Mouse (Mus musculus) right cerebral cortex, adult 2 months (tissue): Measurements from ENCODE around the gene Ippk.

ENCODE experiments used
- DNase-seq, 2 experiments: peaks; one replicate each; pipeline ENCODE4 v3.0.0; 2021 to 2022; ENCODE audit warnings: low spot score in 2 of 2

Ippk gene

DNA sequence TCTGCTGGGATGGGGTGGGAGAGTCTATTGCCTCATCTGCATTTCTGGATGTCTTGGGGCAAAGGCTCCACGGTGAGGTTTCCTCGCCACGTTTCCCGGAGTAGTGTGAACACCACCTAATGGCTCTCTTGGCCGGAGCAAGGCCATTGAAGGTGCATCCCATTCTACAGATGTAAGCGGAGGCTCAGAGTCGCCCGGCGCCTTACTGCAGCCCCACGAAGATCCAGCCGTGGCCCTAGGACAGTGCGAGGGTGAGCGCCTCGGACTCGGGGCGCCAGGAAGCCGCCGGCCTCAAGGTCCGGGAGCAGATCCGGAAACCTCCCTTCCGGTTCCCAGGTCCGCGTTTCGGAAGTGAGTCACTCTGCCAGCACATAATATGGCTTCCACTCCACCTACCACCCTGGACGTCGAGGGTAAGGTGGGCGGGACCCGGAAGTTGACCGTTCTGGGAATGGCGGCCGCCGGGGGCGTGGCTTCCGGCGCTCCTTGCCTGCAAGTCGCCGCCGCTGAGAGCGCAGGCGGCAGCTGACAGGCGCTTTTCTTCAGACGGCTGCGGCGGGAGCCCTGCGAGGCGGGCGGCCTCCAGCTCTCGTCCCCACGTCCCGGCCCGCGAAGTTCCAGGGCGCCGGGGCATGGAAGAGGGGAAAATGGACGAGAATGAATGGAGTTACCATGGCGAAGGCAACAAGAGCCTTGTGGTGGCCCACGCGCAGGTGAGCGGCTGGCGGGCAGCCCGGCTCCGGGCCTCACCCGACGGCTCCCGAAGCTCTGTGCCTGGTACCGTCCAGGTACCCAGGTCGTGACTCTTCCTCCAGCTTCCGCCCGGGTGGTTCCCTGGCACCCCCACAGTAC lies at the start of gene Ippk:
TSS of gene Ippk (plus strand) at position 496 of the 852 bp plus-strand sequence.
- DNase-seq, result peak; percentile 98

DNA sequence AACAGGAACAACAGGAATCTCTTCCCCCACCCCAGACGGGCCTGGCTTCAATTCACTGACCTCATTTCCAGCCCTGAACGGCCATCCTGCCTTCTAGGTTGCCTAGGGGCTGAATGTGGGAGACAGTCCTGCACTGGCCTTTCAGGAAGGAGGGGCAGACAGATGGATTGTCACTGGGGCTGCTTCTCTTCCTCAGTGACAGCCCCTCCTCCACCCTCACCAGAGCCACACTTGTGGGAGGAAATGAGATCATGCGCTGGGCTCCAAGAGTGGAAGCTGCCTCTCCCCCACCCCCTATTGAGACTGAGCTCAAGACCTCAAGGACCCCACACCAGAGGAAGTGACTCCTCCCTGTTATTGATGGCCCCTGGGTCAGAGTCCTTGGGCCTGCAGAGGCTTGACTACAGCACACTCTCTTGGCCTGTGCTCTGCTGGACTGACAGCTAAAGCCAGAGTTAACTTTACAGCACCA lies 49.6 kb upstream of the Ippk start:
- peak; percentile 68 to 71 for DNase-seq

DNA sequence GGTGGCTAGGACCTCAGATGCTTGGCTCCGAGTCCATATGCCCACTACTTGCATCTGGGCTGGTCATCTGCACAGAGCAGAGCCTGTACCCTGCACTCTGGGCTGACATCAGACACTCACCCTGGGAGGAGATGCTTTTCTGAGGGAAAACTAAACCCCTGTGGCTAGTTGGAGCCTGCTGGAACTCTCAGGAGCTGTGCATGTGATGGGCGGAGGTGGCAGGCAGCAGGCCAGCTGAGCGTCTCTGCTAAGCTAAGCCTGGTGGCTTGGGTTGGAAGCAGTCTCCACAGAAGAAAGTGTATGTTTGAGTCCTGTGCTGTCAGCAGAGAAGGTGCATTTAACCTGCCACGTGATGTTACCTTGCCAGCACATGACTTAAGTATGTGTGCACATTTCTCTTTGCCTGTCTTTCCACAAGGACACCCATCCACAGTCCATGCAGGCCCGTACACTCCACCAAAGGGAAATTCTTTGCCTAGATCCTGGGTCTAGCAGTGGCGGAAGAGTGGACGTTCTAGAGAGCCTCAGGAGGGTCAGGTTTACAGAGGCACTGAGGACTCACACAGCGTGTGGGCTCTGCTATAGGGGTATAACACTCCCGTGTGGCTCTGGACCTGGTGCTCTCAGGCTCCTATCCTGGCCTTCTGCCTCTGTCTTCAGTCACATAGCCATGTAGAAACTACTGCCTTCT lies 48.5 kb upstream of the Ippk start:
- DNase-seq, result peak; percentile 57 to 72

DNA sequence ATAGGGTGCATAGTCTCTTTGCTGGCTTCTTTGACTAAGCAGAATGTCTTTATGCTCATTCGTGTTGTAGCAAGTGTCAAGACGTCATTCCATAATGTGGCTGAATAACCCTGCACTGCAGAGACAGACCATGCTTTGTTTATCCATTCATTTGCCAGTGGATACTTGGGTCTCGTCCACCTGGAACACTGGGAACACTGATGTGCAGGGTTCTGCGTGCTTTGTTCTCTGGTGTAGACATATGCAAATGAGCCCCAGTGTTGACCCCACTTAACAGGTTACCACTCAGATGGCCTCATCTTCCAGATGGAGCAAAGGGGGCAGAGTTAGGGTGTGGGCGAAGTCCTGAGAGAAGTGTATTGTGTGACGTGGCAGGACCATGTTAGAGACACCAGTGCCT lies 46.7 kb upstream of the Ippk start:
- DNase-seq, result no peak

DNA sequence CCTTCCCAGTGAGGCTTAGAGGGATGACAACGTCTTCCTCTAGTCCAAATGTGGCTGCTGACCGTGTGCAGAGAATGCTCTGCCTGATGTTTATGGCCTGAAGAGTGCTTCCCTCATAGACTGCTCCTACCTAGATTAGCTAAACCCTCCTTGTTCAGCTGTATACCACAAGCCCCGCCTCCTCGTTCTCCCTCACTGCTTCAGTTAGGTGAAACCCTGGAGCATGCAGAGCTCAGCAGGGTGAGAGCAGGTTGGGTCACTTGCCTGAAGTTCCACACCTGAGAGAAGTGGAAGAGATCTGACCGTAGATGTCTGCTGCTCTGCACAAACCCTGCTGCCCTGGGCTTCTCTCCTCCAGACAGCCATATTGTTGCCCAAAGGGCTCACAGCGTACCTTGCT lies 46.3 kb upstream of the Ippk start:
- DNase-seq, result no peak

DNA sequence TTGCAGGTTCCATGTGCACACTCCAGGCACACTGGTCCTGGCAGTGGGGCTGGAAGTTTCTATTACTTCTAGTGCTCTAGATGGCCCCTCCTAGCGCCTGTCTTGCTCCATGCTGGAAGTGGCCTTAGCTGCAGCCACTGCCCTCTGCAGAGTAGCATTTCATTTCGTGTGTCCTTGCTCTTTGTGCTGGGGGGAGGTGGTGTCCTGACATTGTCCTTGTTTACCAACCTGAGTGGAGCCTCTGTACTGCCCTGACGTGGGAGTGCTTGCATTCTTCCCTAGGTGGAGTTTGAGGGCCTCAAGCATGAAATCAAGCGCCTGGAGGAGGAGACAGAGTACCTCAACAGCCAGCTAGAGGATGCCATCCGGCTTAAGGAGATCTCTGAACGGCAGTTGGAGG lies 43.4 kb upstream of the Ippk start:
- no peak for DNase-seq

DNA sequence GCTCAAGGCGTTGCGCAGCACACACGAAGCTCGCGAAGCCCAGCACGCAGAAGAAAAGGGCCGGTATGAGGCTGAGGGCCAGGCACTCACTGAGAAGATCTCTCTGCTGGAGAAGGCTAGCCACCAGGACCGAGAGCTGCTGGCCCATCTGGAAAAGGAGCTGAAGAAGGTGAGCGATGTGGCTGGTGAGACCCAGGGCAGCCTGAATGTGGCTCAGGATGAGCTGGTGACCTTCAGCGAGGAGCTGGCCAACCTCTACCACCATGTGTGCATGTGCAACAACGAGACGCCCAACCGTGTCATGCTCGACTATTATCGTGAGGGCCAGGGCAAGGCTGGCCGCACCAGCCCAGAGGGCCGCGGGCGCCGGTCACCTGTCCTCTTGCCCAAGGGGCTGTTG lies 41.7 kb upstream of the Ippk start:
- no peak for DNase-seq

DNA sequence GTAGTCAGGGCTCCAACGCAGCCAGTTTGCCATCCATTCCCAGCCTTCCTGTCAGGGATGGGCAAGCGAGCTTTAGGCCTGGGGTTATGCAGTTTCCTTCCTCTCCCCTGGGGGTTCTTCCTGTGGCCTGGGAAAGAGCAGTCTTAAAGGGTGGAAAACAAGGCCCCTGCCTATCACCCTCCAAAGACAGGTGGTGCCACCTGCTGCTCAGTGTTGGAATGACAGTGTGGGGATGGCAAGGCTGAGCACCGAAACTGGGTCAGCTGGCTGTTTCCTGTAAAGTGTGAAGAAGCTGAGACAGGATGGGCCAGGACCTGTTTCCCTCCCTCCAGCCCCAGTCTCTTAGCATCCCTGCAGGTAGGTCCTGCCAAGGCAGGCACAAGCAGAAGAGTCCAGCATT lies 39.8 kb upstream of the Ippk start:
- peak; percentile 84 to 93 for DNase-seq

DNA sequence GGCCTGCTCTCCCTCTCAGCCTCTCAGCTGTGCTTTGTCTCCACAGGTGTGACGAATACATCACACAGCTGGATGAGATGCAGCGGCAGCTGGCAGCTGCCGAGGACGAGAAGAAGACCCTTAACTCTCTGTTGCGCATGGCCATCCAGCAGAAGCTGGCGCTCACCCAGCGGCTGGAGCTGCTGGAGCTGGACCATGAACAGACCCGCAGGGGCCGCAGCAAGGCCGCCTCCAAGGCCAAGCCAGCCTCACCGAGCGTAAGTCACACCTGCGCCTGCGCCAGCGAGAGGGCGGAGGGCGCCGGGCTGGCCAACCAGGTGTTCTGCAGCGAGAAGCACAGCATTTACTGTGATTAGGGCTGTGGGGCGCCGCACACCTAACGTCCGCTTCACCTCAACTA lies 38.1 kb upstream of the Ippk start:
- no peak for DNase-seq

DNA sequence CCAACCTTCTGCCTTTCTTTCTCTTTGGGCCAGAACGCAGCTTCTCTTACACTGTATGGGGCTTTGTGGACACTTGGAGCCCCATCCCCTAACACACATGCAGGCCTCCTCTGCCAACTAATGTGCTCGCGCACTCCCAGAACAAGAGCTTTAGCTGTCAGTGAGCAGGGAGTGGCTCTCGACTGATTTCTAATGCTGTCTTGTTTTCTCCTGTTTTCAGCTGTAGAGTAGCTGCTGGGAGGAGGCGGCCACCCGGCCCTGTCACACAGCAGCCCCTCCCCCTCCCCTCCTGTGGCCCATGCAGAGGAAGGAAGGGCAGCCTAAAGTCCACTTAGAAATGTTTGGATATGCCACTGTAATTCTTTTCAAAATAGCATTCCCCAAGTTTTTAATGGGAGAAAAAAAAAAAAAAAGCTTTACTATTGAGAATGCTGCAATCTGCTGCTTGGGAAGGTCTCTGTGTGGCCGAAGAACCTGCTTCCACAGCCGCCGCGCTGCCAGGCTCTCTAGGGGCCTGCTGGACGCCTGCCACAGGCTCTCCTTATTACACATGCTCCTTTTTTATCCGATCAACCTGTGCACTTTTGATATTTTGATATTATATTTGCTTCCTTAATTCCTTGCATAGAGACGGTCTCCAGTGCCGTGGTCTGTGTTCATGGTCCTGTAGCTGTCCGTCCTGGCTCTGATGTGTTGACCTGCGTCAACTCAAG lies 36.1 kb upstream of the Ippk start:
- DNase-seq, result no peak

DNA sequence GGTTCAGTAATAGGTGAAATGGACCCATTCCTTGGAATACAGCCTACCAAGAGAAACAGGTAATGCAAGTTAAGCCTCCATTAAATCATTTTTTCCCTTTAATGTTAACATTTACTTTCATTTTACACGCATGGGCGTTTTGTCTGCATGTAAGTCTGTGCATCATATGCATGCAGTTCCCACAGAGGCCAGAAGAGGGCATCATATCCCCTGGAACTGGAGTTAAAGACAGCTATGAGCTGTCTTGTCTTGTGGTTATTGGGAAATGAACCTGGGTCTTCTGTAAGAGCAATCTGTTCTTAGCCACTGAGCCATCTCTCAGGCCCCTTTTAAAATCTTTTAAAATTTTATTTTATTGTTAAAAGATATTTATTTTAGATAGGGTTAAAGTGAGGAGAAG lies 29.7 kb upstream of the Ippk start:
- DNase-seq, result no peak

DNA sequence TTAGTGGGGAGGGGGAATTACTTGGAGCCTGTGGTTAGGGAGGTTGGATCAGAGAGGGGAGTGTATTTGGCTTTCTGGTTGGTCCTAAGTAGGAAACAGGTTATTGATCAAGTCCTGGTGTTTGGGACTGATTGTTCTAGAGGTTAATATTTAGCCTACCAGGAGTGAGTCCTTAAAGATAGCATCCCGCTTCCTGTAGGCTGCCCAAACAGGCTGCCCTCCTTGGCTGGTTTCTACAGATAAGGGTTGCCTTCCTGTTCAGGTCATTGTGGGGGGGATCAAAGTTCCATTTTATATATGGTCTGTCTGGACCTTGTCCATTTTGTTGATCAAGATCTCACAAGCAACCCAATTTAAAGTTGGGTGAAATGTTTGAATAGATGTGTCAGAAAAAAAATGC lies 27.5 kb upstream of the Ippk start:
- DNase-seq, result no peak

DNA sequence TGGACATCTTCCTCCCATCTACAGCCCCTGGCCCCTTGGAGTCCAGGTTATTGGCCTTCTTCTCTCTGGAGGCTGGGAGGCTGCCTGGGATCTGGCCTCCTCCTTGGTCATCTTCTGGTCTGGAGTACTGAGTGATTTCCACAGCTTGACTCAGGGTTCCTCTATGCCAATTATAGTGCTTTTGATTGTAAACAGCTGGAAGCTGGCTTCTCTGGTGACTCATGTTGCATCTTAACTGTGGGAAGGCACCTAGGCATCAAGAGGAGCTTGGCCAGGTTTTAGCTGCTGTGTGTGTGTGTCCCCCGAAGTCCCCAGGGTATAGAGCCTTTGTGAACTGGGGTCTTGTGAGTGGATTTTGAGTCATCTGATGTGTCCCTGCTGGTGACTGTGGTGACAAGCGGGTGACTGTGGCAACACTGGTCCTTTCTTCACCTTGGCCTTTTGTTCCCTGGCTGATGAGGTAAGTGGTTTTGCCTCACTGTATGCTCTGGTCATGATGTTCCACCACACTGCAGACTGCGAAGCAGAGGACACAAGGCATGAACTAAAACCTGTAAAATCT lies 26.1 kb upstream of the Ippk start:
- no peak for DNase-seq

DNA sequence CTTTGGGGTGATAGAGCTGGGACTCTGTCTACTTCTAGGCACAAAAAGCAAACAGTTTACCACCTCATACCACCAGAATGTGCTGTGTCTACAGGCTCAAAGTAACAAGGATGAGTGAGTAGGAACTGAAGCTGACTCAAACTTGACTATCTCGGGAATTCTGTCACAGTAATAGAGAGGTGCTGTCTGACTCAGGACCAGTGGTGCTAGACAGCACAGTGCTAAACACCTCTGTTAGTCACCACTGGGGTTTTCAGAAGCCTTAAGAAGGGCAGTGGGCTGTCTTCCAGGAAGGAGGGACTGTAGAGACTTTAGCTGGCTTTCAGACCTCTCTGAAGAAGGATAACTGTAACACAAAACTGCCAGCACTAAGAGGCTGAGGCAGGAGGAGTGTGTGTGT lies 24.3 kb upstream of the Ippk start:
- no peak for DNase-seq

DNA sequence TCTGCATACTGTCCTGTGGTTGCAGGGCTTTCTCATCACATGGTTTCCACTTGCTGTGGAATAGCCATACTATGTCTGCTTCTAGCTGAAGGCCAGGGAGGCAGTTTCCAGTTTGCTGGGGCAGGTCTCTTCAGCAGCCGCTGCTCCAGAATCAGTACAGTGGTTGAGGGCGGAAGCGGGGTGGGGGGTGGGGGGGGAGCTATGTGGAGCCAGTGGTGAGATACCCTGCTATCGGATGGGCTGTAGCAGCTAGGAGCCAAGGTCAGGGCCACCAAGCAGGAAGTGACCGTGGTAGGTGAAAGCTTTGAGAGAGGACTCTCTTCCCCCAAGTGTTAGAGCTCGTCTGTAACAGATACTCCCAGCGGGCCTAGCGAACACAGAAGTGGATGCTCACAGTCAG lies 22.9 kb upstream of the Ippk start:
- DNase-seq, result no peak

DNA sequence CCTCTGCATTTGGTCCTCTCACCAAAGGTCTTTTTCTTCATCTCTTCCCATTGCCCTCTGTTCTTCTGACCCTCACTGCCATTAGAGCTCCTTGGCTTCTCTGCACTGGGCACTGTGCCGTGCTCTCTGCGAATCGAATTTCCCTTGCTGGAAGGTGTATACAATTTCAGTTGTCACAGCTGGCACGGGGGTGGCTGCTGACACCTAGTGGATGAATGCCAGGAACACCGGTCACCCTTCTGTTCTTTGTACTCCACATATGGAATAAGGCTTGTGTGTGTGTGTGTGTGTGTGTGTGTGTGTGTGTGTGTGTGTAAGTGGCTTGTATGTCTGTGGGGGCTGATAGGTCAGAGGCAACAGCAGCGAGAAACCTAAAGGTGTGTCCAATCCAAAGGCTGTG lies 20.9 kb upstream of the Ippk start:
- peak; percentile 43 to 58 for DNase-seq

DNA sequence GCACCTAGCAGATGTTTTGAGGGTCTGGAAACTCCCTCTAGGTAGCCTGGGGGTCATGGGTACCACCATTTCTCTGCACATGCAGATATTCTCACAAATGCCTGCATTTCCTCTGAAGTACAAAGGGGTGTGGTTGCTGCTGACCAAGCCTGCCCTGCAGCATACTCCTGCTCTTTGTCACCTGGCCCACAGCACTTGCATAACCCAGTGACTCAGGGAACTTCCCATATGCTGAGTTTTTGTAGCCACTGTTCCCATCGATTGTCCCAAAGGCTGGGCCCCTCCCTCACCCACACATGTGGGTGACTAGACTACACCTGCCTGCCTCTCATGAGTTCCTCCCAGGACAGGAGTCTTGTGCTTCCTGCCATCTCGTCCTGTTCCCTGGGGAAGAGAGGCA lies 18.4 kb upstream of the Ippk start:
- no peak for DNase-seq

DNA sequence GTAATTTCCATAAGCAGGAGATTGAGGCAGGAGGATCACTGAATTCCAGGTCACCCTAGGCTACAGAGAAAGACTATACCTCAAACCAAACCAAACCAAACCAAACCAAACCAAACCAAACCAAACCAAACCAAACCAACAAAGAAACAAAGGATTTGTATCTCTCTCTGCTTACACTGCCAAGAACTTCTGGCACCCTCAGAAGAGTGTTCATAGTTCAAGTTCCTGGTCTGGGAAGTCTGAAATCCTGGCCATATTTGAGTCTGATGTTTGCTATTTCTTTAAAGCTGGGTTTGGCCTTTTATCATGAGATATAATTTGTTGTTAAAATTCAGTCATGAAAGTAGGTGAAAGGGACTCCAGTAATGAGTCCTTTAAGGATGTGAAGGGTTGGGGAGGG lies 13.3 kb upstream of the Ippk start:
- DNase-seq, result no peak

DNA sequence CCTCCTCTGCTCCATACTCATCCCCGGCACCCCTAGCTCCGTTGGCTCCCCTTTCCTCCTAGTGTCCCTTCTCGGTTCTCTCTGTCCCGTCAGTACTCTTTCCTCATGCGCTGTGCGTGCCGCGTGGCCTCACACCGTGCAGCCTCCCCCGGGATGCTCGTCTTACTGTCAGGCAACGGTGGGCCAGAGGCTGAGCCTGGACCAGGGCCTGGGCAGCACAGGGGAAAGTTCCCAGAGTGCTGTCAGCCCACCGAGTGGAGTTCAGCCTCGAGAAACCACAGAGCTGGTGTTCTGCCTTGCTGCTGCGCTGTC lies 513 bp downstream of the Ippk start:
- DNase-seq, result no peak

DNA sequence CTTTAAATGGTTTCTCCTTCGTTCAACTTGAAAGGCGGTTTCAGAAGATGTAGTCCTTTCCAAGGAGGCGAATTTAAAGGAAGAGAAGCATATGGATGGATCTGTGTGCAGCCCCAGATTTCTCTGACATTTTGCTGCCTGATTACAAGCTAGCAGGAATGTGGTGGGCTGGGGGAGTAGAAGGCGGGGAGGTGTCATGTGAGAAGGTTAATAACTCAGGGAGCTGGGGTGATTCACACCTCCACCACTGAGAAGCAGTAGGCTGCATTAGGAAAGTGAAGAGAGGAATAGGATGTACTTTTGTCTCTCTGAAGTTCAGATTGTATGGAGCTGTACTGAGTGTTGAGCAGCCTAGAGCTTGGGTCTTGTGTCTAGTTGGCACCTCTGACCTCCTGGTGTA lies 910 bp downstream of the Ippk start:
- DNase-seq, result peak in 1 of 2 experiments; percentile 21

DNA sequence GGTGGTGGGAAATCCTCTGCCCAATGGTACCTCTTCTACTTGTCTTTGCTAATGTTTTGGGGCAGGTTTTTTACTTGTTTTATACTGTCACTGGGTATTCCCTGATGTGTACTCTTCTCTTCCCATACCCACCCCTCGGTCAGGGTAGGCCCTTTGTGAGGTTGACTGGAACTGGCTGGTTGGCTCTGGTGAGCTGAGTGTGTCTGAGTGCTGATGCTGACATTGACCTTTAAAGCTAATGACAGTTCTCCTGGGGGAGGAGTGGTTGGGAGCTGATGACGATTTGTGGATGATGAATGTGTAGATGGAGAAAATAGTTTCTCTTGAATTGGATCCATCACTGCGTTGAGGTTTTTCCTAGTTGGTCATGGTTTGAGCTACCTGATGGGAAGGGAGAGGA lies 5.7 kb downstream of the Ippk start:
- no peak for DNase-seq

DNA sequence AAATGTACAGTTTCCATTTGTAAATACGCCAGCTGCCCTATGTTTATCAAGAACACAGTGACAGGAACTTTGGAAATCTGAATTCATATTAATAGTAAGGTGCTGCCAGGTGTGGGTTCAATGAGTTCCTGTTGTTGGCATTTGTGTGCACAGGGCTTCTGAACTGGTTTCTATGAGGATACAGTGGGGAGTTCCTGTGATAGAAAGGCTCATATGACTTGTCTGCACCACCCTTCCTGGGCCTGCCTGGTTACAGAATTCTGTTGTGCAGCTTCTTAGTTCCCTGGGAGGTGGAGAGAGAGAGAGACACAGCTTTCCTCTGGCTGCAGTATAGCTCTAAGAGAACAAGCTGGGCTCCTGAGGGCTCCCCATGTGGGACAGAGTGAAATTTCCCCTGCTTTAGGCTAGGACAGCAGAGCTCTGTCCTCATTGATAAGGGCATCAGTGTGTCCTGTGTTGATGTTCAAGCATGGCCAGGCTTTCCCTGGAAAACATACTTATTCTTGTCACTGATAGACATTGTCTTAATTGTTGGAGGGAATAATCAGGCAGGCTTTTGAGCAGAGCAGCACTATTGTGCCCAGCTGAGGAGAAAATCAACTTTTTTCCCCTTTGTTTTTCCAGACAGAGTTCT lies 7.1 kb downstream of the Ippk start:
- DNase-seq, result no peak
